Mouse (Mus musculus) cortical plate, adult 2 months (tissue): Measurements from ENCODE around the gene Ccdc106. TPM values are rescaled to one million over a fixed set of nuclear protein-coding genes. Genes with fewer than 3 reads are reported as not detected.

Experiments used
- H3K27ac ChIP-seq: fragments of 200-500 bp; 2 replicates; pipeline ENCODE4 v1.5.1; 2012; ENCODE audit warnings: low read length, control low read depth, inconsistent platforms; ENCODE audit not compliant: insufficient read depth
- H3K4me1 ChIP-seq: fragments of 200-500 bp; 2 replicates; pipeline ENCODE4 v1.6.1; 2011; ENCODE audit warnings: low read length; ENCODE audit not compliant: control insufficient read depth, insufficient read depth
- H3K4me3 ChIP-seq: fragments of 200-500 bp; 2 replicates; pipeline ENCODE4 v1.5.1; 2011; ENCODE audit warnings: mild to moderate bottlenecking, low read length, control low read depth; ENCODE audit not compliant: insufficient read depth
- CTCF ChIP-seq: fragments of 200-500 bp; IDR thresholded peaks from 2 replicates; pipeline ENCODE4 v1.5.1; 2011; ENCODE audit warnings: mild to moderate bottlenecking, control low read depth, low read length; ENCODE audit not compliant: insufficient read depth; ENCODE audit errors: extremely low read depth
- POLR2A ChIP-seq: fragments of 200-500 bp; IDR thresholded peaks from 2 replicates; pipeline ENCODE4 v1.6.1; 2011; ENCODE audit warnings: mild to moderate bottlenecking, low read length, control low read depth; ENCODE audit not compliant: insufficient read depth; ENCODE audit errors: extremely low read depth
- polyA plus RNA-seq: library from polyadenylated mRNA; depleted of rRNA; stranded (reverse); fragments of >200 nt; gene quantifications from 2 replicates; pipeline ENCODE4 v1.2.3, GENCODE M21; 2012

Ccdc106 gene
- polyA plus RNA-seq, 1 experiment, result 68.6 TPM

DNA sequence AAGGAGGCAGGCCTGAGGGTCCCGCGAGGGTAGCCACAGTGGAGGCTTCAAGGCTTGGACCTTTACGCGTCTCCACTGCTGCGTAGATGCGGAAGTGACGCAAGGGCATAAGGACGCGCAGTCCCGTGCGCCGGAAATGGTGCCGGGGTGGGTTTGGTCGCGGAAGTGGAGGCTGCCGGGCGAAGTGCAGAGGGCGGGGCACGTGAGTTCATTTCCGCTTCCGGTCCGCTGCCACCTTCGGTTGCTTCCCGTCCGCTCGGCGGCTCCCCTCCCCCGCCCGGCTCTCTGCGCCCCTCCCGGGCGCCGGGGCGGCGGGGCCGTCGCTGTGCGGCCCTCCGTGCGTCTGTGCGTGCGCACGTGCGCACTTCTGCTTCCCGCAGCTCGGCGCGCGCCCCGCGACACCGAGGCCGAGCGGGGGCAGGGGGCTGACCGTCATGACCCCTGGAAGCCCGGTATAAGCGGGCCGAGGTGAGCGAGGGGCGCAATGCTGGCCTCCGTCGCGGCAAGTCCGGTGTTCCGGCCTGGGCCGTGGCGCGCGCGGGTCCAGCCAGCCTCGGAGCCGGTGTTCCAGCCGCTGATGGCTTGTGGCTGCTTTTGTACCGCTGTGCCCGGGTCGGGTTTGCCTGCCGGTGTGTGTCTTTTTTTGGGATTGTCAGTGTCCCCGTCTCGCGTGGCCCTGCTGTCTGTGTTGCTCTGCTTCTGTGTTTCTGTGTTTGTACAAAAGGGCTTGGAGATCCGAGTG lies 59.8 kb downstream of the Ccdc106 start, which contains the start of gene Epn1:
Gene Epn1, plus strand, starts transcription at position 226 of the 742 bp plus-strand sequence.
- H3K27ac ChIP-seq, result peak within 1 kb of the TSS; percentile 86
- TF ChIP-seq CTCF (no peak), POLR2A (peak; percentile 80)
- peak within 1 kb of the TSS; percentile 96 for H3K4me3 ChIP-seq
- H3K4me1 ChIP-seq, result peaks cover 3% of the 10 kb centered on the region; the same call in 1 of the 2 replicates

DNA sequence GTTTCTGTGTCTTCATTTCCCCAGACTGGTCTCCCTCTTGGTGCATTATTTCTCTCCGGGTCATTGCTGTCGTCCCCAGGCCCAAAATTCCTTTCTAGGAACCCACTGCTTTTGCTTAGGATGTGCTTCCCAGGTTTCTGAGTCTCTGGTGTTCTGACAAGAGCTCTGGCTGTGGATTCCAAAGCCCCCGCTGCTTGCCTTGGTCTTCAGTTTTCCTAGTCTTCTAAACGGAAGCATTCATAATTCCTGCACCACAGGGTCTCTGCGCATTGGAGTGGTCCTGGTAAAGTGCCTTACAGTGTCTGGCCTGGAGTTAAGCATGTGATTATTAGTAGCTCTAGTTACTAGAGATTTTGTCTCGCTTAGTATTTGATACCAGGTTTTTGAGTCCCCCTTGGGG lies 60.5 kb downstream of the Ccdc106 start:
- Histone ChIP-seq H3K4me1 (peaks cover 3% of the 10 kb centered on the region; the same call in 1 of the 2 replicates), H3K27ac (peak overlapping the region; percentile 86), H3K4me3 (peak overlapping the region; percentile 96)
- TF ChIP-seq CTCF (no peak), POLR2A (no peak)

DNA sequence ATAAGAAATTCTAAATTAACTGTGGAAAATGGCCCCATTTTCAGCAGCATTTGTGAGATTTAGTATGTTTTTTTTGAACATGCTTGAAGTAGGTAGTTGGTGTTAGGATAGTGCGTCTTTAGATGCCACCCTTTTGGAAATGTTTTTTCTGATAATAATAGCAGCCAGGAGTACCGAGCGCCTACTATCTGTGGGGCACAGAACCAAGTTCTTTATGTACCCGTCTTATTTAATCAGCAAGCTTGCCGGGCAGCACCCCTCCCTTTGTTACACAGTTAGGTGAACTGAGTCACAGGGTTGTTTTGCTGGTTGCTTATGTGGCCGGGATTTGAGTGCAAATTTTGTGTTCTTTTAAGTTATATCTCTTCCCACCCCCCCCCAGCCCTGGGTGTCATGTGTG lies 60.9 kb downstream of the Ccdc106 start:
- H3K4me3 ChIP-seq, result peak overlapping the region; percentile 96
- no peak for TF ChIP-seq POLR2A
- no peak for TF ChIP-seq CTCF
- H3K4me1 ChIP-seq, result peaks cover 3% of the 10 kb centered on the region; the same call in 1 of the 2 replicates
- H3K27ac ChIP-seq, result no peak overlapping the region

DNA sequence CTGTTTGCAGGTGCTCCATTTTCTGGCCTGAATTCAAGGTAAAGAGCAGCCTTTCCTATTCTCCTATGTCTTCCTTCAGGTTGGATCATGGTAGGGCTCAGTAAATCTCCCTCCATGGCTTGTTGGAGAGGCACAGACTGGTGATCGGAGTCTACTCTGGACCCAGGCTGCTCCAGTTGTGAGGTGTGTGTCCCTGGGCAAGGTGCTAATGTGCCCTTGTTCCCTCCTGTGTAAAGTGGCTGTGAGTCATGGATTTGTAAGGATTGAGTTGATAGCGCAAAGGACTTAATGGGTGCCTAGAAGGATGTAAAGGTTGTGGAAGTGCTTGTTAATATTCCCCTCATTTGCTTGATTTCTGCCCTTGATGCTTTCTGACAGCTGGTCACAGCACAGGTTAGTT lies 61.6 kb downstream of the Ccdc106 start:
- peaks cover 3% of the 10 kb centered on the region; the same call in 1 of the 2 replicates for H3K4me1 ChIP-seq
- no peak overlapping the region; the same call in 1 of the 2 replicates for H3K4me3 ChIP-seq
- TF ChIP-seq CTCF, result no peak
- no peak overlapping the region for H3K27ac ChIP-seq

DNA sequence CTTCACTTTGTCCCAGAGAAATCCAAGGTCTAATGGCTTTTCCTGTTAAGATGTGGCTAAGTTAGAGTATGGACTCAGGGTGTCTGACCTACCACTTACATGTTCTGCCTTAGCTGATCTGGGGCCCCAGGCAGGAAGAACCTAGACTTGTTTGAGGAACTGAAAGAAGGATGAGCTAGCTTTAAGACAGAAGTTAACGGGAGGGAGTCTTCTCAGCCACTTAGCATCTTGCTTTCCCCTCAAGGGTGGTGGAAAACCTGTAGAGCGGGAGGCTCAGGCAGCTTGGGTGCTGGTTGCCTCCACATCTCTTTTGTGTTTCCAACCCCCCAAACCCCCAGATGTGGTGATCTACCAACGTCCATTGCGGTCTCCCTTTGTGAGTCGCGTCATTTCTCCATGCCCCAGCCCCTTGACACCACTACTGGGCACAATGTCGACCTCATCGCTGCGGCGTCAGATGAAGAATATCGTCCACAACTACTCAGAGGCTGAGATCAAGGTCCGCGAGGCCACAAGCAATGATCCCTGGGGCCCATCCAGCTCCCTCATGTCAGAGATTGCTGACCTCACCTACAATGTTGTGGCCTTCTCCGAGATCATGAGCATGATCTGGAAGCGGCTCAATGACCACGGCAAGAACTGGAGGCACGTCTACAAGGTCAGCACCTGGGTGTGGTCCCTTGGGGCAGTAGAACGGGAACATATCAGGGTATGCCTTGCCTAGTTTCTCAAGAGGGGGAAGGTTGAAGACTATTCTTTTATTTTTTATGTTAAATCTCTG lies 63.2 kb downstream of the Ccdc106 start:
- H3K27ac ChIP-seq, result no peak overlapping the region
- H3K4me1 ChIP-seq, result peaks cover 3% of the 10 kb centered on the region; the same call in 1 of the 2 replicates
- no peak overlapping the region for H3K4me3 ChIP-seq
- TF ChIP-seq POLR2A (no peak), CTCF (no peak)

DNA sequence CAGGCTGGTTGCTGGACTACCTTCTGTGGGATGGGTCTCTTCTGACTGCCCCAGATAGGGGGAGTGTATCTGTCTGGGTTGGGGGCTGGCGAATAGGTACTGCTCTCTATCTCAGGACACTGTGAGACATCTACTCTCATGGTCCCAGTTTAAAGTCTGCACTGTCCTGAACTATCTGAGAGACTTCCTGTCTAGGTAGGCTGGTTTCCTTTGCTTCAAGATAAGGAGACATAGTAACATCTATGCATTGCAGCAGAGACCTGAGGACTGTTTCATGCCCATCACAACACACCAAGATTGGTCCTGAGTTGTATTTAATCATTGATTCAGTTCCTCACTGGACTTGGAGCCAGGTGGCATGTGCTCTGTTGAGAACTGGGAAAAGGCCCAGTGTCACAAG lies 65.2 kb downstream of the Ccdc106 start:
- H3K4me1 ChIP-seq, result peaks cover 8% of the 10 kb centered on the region
- H3K4me3 ChIP-seq, result no peak overlapping the region
- no peak overlapping the region for H3K27ac ChIP-seq
- TF ChIP-seq CTCF (no peak), POLR2A (no peak)

DNA sequence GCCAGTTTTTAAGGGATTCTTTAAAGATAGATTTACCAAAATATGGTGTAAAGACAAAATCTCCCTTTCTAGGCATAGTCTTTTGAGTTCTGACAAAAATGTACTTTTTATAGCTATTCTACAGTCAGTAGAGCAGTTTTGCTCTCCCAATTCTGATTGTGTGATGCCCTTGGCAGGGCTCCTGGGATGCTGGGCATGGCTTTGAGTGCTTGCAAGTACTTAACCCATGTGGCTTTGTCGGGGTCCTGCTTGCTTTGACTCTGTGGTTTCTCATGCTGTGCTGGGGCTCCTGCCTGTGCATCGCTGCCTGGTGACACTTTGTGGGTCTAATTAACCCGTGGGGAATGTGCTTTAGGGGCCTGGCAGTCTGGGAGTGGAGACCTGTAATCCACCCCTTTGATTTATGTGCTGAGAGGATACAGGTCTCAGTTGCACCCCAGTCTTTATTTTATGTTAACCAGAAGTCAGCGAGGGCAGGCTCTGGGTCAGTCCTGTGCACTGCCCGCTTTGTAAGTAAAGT lies 66.6 kb downstream of the Ccdc106 start:
- Histone ChIP-seq H3K4me3 (no peak overlapping the region), H3K4me1 (peaks cover 9% of the 10 kb centered on the region), H3K27ac (no peak overlapping the region)
- no peak for TF ChIP-seq POLR2A
- TF ChIP-seq CTCF, result no peak

DNA sequence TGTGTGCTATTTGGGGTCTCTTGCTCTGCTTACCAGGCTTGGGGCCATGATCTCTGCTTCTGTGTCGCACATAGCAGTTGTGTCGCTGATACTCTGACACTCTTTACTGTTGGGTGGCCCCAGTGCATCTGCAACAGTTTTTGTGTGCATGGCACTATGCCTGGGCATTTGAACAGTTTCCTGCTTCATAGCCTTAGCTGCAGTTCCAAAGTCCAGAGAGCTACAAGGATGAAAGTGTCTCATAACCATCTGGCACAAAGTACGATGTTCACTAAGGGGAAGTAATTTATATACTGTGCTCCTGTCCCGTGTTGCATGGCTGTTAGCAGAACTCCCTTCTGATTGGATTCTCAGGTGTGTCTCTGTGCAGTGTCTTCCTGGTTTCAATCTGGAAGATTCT lies 67.5 kb downstream of the Ccdc106 start:
- no peak overlapping the region for H3K4me3 ChIP-seq
- peaks cover 8% of the 10 kb centered on the region for H3K4me1 ChIP-seq
- H3K27ac ChIP-seq, result no peak overlapping the region
- no peak for TF ChIP-seq POLR2A
- TF ChIP-seq CTCF, result no peak

DNA sequence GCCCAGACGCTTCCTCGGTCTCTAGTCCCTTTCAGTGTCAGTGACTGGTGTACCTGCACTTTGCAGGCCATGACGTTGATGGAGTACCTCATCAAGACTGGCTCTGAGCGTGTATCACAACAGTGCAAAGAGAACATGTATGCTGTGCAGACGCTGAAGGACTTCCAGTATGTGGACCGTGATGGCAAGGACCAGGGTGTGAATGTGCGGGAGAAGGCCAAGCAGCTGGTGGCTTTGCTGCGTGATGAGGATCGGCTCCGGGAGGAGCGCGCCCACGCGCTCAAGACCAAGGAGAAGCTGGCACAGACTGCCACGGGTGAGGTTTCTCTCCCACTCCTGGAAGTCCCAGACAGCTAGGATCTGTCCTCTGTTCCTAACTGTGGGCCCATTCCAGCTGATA lies 69.5 kb downstream of the Ccdc106 start:
- TF ChIP-seq POLR2A, result no peak
- TF ChIP-seq CTCF, result no peak
- Histone ChIP-seq H3K4me1 (peaks cover 8% of the 10 kb centered on the region), H3K27ac (no peak overlapping the region), H3K4me3 (no peak overlapping the region)
